Mouse (Mus musculus) retina, postnatal 1 day (tissue): ENCODE measurements at regions not wholly inside any gene's neighbourhood (a gene's known extent, or its start where the extent isn't known, plus 50 kb on each side); places are given as distances from the start of the nearest gene placed in this dataset.

Experiments
- DNase-seq: peaks from one replicate; pipeline ENCODE4 v3.0.0-alpha.2; 2012

DNA sequence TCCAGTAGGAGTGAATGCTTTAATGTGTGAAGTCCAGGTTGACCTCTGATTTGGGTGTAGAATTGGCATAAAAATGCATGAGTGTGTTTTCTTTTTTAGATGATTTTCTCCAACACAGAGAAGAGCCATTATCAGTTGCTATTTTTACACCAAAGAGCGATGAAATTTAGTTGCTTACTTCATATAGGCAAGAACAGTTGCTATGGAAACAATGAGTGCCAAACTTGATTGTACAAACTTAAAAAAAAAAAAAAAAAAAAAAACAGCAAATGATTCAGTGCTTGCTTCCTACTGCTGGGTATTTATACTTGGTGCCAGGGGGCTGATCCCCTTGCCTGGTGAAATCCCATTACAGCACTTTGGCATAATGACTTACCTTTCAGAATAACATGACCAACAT is 268.0 kb downstream of the Sec23a start:
- DNase-seq = no peak

DNA sequence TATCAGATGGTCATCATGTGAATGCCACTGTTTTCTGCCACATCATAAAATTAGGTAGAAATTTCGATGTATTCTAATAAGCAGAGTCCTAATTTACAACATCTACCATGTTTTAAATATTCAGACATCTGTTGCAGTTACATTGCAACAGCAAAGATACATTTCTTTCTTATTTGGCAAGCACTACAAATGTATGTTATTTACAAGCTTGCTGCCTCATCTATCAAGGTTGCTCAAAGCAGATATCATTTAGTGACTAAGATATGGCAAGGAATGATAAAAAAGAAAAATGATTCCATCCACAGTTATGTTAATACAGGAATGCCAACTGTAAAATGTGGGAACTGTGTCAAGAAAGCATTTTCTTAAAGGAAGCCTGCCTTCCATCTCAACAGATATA is 283.7 kb downstream of the Sec23a start:
- no peak for DNase-seq

DNA sequence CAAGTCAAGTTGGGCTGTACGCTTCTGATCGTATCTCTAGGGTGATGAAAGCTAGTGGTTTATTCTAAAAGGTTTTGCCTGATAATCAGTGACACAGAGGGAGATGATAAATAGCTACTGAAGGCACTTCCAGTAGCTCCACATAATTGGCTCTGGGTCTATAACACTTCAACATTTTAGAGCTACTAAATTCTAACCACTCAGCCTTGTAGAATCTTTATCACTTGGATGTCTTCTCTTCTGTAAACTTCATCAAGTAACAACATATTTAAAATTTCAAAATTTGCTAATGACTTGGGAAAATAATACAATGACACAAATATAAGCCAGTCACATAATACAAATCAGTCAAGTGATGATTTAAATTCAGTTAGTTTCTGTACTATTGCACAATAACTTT is 284.3 kb downstream of the Sec23a start:
- no peak for DNase-seq

DNA sequence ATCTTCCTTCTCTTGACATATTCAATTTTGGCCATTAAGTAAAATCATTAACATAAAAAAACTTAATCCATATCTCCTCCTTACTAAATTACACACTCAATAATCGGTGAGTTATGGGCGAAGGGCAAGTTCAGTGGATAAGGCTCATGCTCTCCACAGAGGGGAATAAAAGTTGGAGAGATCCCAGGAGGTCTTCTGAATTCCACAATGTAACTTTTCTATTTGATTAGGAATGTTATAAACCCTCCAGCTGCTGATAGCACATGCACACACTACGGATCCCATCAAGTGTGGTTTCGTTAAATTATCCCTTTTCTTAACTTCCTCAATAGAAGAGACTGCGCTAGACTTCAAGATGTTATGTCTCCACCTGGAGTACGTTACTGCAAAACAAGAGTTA is 293.9 kb downstream of the Sec23a start:
- DNase-seq = no peak

DNA sequence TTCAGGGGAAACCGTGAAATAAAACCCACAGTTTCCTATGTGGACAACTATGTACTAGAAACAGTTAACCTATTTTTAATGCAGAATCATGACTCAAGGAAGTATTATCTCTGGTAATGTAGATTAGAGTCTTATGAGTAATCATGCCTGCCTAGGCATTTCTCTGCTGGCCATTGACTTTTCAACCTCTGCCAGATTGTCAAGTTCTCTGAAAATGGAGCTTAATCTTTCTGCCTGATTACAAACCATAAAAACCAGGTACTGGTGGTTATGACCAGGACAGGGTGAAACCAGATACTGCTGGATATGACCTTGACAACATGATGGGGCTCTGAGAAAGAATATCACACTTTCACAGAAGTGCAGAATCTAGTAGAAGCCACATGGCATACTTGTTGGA is 297.6 kb downstream of the Sec23a start:
- no peak for DNase-seq

DNA sequence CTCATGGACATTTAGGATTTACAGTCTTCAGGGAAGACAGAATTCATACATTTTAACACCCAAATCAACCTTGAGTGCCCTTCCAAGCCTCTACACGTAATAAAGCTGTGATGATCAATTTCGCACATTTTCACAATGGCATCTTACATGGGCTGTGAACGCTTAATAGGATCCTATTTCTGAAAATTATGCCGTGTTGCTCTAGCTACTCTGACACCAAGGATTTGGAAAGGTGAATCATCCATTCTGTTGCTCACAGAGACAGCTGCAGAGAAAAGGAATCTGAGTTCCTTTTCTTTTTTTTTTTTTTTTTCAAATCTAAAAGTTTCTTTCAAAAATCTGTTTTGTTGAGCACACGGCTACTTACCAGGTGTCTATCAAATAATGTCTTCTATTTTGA is 316.1 kb downstream of the Sec23a start:
- no peak for DNase-seq

DNA sequence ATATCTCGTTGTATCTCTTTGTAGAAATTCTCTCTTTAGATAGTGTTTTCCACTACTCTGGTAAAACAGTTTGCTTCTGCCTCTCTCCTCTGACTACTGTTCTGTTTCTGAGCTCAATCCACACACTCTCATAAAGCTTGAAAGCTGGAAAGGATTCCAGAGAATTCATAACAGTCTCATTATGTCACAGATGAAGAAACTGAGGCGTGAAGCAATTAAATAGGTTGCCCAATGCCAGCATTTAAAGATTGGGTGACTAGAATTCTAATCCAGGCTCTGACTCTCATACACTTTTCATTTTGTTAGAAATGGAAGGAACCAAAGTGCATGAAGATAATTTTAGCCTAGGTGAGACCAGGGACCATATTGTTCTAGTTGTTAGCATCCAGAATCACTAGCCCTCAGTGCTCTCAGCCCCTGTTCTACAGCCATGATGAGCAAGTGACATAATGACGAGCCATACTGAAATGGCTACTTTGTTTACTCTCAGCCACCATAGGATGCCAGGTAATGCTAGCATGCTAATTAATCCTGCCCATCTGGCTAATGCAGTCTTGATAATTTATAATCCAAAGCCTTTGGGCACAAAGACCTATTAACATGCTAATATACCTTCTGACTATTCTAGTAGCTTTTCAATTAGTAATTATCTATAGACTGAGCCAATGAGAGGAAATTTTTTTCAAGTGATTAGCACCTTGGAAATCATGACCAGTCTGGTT is 341.7 kb downstream of the Sec23a start:
- peak; percentile 4 for DNase-seq

DNA sequence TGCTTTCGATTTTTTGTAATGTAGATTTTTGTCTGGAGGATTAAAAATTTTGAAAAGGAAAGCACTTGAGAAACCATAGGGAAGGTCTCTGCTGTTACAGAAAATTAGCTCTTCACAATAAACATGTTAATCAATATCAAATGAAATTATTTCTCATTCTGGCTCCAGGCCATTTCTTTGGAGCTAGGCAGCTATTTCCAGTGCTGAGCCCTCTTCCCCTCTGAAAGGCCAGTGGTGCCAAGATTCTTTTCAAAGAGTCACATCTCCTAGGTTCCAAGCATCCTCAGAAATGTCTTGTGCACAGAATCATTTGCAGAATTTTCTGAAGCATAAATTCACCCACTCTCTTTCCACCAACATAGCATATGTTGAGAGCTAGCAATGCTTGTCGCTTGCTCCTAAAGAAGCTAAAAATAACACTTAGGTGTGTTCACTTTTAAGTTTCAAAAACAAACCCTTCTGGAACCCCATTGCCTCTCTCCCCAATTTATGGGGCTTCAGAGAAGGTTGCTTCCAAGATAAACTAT is 357.2 kb downstream of the Sec23a start:
- no peak for DNase-seq

DNA sequence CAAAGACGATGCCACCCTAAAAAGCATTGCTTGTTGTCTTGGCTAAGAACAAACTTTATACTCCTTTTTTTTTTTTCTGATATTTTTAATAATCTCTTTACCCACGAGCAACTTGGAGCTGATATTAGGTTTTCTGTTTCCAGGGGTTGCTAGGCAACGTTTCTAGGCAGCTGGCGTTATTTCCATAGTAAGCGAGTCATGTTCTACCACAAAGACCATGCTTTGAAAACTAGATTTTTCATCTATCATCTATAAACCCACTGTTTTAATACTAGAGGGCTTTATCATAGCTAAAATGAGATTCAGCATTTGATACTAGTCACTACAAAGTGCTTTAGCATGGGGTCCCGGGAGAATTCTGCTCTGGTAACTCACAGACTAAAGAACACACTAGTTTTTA is 358.1 kb downstream of the Sec23a start:
- no peak for DNase-seq

DNA sequence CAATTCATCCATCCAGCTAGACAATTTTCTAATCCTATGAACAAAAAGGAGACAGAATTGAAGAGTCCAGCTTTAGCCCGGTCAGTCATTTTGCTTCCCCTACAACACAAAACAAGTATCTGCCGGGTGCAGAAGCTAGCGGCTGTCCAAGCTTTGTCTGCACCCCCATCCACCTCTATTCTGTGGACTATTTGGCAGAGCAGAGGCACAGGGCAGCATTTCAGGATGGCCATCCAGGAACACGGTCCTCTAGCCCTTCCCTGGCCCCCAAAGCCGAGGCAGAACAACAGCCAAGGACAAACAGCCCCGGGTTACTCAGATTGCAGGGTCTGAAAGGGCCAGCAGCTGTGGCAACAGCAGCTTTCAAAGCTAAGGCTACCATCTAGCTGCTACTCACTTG is 358.6 kb downstream of the Sec23a start:
- no peak for DNase-seq

DNA sequence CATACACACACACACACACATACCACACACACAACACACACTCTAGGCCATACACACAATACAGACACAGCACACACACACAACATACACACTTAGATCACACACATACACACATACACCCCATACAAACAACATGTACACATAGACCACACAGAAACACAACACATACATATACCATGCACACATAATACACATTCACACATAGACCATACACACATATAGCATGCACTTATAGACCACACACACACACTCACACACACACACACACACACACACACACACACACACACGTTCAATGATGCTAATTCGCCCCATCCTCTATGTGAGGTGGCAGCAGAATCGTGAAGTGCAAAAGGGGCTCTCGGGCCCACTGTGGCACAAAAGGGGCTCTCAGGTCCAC is 359.1 kb downstream of the Sec23a start:
- DNase-seq = no peak

DNA sequence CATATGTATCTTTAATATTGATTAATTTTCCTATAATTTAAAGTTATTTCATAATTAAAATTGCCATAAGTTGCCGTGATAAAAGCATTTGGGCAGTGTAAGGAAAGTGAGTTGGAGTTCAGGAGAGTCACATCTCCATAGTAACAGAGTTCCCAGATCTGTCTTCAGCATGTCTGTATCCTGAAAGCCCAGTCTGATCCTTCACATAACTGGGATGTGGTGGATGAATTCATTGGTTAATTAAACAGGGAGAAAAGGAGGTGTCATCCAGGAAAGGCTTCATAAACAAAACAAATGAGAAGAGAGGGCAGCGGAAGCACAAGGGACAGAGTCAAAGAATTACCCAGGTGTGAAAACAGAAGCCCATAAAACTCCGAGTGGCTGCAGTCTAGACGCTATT is 363.5 kb downstream of the Sec23a start:
- DNase-seq = no peak

DNA sequence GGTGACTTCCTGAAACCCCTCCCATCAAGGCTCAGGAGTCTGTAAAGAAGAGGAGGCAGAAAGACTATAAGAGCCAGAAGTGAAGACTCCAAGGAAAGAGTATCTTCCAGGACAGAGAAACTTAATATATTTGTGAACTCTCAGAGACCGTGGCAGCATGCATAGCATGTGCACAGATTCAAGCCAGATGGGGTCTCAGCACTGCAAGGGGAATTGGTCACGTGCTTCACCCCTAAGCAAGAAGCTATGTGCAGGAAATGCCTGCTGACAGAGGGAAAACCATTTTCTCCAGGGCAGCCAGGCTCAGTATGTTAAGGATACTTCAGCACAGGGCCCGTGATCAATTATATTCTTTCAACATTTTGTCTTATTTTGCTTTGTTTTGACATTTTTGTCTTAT is 368.0 kb downstream of the Sec23a start:
- no peak for DNase-seq

DNA sequence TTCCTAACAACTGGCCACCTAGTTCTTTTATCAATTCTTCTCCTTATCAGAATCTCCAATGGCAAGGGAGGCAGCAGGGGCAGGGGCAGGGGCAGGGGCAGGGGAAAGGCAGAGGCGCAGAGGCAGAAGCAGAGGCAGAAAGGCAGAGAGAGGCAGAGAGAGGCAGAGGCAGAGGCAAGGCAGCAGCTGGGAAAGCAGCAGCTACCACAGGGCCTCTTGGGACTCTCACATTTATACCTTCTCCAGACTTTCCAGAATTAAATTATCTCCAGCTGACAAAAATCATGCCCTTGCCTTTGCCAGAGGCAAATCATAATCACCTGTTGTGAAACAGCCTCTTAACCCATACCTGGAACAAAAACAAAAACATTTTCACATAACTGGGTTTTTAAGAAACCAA is 370.4 kb upstream of the Clec14a start:
- DNase-seq = no peak

DNA sequence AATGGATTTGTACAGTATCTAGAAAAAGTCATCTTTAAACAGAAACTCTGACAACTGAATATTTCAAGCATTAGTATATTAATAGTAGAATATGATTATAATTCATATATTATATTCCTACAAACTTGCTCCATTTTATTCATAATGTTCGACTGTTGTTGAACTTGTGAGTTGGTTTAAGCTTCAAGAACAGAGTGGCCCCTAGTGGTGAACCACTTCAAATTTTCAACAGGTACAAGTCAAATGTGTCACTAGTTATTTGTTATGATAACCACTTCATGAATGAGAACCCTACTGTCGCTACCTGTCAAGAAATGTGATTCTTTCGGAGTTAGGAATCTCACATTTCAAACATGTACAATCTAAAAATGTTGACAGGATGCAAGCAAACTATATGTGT is 369.2 kb upstream of the Clec14a start:
- DNase-seq = no peak

DNA sequence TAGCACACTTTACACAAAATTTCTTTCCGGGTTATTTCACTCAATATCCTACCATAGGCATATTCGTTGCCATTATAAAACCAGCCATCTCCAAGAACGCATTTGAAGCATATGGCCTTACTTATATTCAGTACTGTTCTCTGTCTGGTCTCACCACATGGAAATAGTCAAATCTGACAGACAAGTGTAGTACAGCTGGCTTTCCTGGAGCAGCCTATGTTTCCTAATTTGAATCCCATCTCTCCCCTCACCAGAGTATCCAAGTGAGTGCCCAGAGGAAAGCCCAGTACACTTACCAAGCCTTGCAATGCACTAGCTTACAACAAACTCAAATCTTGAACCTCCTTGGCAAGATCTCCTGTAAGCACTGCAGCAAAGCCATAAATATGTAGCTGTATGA is 363.4 kb upstream of the Clec14a start:
- DNase-seq = no peak

DNA sequence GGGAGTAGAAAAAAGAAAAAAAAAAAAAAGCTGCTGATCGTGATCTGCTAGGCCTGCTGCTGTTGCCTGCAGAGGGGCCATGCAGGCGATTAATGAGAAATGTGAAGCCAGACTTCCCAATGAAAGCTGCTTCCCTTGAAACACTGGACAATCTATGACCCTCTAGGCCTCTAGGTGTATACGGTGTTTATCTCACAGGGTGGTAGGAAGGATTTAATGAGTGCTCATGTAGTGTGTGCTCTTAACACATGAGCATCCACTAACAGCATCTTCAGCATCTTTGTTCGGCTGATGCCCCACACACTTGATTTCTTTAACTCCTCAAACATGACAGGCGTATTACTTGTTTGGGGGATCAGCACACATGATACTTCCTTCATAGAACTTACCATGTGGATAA is 359.7 kb upstream of the Clec14a start:
- DNase-seq = no peak

DNA sequence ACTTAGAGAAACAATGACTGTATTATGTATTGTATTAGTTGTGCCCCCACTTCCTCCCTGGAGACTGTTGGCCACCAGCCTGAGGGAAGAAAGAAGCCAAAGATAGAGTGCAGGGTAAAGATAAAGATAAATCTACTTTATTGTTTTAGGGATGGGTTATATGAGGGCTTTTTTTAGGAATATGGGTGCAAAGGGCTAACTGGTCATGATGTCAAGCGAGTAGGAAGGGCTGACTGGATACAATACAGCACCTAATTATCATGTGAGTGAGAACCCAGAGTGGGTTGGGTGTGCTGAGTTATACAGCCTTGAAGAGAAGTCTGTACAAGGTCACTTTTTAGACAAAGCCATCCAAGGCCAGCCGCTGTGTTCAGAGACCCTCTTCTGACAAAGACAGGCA is 356.1 kb upstream of the Clec14a start:
- no peak for DNase-seq

DNA sequence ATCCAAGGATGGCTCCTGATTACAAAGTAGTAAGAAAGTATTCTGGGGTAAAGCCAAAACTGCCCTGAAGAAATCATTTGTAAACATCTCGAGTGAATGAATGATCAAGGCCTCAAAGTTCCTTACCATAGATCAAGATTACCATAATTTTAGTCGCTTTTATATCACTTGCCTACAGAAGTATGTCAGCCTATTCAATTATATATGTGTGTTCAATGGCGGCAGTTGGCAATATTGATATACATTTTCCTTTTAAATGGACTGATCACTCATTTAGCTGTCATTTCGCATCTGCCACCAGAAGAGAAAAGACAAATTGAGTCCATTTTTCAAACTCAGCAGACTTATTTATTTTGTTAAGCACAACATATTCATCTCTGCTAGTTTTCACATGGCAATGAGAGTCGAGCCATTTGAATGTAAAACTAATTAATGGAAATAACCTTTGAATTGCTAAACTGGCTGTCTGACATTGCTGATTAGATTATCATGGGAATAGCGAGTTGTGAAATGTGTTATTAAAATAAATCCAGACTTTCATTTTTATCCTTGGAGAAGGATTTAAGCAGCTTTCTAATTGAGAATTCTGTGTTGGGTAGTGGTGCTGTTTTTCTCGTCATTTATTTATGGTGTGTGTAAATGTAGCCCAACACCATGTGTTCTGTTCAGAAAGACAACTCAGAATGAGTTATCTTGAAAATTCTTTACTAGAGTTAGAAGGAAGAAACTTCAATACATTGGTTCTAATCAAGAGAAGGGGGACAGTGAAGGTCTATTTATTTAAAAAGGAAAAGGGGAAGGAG is 350.6 kb upstream of the Clec14a start:
- no peak for DNase-seq

DNA sequence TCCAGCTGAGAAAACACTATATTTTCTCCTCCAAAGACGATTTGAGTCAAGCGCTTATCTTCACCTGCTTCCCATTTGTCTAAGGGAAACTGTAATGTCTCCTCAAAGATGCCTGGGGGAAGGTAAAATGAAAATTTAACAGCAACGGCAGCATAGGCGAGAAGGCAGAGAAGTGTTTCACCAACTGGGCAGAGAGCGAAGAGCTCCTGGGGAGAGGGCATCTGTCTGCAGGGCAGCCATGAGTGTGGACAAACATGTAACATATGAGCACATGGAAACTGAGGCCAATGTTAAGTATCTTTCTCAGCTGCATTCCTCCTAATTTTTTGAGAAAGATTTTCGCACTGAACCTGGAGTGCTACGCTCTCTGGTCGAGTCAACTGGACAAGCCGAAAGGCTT is 325.7 kb upstream of the Clec14a start:
- no peak for DNase-seq

DNA sequence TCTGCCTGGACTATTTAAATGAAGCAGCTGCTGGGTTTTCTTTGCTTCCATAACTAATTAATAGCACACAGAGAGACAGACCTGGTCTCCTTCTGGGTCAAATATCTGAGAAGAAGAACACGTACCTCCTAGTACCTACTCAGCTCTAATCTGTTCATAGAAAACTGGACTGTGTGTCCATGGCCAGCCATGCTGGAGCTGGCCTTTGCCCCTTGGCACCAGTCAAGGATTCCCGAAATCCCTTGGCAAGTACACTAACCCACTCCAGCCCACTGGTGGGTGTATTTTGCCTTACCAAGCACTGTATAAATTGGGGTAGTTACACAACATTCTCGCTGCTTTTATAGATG is 322.4 kb upstream of the Clec14a start:
- DNase-seq = no peak

DNA sequence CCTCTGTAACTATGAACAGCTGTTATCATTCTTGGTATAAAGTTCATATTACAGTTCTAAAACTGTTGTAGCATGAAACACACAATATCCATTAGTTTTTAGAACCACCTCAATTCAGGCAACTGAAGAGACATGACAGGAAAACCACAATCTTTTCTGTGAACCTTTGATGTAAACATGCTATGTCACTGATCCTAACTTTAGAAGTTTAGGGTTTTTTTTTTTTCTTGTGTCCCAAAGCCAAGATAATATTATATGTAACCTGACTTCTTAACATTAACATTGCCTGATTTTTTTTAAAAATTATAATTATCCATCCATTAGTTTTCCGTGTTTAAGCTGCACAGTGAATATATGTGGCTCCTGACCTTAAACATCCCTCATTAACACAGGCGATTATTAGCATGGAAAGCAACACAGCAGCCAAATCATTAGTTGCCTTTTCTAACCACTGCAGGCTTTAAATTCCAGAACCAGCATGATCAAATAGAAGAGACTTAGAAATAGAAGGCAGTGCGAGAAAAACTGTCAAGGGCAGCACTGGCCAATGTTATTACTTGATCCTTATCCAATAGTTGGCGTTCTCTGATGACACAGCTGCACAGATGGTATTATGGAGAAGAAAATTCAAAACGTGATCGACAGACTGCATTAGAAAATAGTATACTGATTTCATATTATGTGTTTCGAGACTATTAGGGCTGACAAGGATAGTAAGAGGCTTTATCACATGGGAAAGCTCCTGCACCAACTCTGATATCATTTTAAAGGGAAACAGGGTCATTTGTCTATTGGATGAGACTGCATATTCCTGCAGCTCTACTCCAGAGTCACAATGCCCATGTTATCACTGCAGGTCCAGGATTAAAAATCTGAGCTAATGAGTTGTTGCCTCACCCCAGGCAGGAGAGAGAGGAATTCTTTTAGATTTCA is 321.7 kb upstream of the Clec14a start:
- no peak for DNase-seq

DNA sequence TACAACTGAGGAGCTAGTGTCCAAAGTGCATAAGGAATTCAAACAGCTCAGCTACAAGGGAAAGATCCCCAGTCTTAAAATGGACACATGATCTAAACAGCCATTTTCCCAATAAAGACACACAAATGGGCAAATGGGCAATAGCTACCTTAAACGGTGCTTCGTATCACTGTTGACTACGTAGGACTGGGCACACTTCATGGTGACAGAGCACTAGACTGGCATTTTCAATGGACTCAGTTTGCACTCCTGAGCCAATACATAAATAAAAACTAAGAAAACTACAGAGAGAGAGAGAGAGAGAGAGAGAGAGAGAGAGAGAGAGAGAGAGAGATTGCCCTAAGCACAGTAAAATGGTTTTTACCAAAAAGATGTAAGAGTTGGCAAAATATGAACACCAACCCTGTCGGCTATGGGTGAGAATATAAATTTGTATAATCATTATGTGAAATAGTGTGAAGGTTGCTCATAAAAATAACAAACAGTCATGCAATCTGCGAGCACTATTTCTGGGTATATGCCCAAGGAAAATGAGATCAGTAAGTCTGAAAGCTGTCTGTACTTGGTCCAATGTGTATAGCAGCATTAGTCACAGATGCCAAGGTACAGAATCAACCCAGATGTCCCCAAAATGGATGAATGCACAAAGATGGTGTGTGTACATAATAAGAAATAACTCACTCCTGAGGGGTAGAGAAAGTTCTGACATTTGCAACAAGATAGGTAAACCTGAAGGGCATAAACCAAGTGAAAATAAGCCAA is 312.9 kb upstream of the Clec14a start:
- DNase-seq = no peak
